Mouse (Mus musculus): ENCODE data around the gene Insig1.

Insig1 gene

DNA sequence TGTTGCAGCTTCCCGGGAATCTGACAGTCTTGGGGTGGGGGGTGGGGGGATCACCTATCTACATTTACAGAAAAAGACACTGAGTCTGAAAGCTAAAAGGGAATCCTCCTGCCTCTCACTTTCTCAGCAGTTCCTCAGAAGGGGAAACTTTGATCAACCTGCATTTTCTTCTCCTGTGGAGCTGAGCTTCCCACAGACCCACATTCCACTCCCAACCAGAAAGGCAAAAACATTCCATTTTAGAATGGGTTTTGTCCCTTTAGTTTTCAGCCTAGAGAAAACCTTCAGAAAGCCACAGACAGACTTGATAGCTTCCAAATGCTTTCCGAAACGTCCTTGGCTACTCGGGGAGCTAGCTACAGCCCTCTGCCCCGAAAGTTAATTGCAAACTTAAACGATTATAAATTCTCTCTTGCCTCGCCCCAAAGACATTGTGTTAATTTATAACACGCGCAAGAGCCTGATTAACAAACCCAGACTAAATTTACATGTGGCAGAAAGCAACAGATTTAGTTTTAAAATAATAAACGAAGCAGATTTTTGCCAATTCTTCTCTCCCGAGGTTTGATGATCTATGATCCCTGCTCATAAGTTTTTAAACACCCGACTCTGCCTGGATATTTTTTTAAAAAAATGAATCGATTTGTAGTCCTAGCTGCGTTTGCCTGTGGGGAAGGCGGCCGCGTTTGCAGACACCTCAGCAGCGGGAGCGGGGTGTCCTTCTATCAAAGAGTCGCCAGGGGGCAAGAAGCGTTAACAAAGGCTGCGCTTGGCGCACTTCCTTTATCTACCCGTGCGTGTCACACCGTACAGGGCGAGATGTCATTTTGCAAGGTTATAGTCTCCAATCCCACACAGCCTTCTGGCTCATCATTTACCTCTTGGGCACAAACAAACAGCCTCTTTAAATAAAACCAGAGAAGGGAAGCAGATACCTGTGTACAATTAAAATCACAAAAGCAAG is 51.6 kb downstream of the Insig1 start:
- DNase-seq = peak; percentile 88 to 89

DNA sequence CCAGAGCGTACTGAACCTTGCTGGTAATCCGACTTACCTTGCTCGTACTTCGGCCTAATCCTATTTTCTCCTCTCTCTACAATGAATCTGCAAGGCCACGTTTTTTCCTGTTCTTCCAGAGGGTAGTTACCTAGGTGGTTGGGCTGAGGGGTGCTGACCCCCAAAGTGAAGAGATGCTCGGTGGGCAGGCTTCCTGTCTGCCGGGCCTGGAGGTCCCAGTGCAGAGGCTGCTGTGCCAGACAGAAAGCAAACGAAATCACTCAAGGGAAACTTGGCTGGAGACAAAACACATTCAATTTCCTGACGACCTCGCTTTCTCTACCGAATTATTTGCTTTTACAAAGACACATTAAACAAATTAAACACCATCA is 52.3 kb downstream of the Insig1 start:
- DNase-seq = no peak

GRCm38 (mm10) chr5:28124321-28125230 is 53.4 kb downstream of the Insig1 start:
- peak in 1 of 2 experiments; percentile 7 for DNase-seq

Measured in cerebellum, postnatal 36 days (tissue).